Mouse (Mus musculus) heart, postnatal 25 days (tissue): ENCODE measurements around the gene Gm21627. TPM values are rescaled to one million over a fixed set of nuclear protein-coding genes. Genes with fewer than 3 reads are reported as not detected.
"Not testable (repeated sequence)": the region's sequence is repeated elsewhere in the genome, so short reads cannot be mapped to it uniquely, and the experiment has no call there.

ENCODE experiments used
- DNase-seq: peaks from one replicate; pipeline ENCODE4 v3.0.0; 2022; ENCODE audit warnings: low spot score
- intact Hi-C: fragments of 180-260 bp; cut with DNase I; formaldehyde crosslinking; loops from one replicate; pipeline ENCODE4 v1.15.1; 2025
- total RNA-seq, 2 experiments: library from RNA; stranded (reverse); gene quantifications; 2 replicates each; pipeline ENCODE4 v1.2.3; 2021

Gm21627 gene
- total RNA-seq = not detected

- DNase-seq, intact Hi-C loops: not testable (repeated sequence)
These were observed at the start of gene Gm21627 for GRCm38 (mm10) chrY:63228127-63228526. Gene Gm21627, plus strand, starts transcription at chrY:63228427.
